ENCODE assay signal across 27 mouse cellular contexts in the genomic region with DNA sequence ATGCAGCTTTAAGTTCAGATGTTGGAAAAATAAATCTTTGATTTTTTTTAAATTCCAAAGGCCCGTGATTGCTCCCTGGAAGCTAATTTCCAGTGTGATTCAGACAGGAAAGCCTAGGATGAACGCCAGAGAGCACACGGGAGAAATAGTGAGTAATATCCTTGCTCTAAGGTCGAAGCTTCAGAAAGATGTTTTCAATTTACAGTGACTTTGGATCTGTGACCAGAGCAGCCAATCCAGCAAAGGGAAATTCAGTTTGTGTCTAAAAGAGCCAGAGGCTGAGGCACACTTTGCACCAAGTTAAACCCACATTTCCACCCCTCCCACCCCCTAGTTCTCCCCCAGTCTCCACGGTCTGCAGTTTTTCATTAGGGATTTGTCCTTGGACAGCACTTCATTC. TPM values are rescaled to one million over a fixed set of nuclear protein-coding genes. Genes with fewer than 3 reads are reported as not detected.
A peak's percentile ranks its signal among the peaks of the same experiment; 100 is the strongest.
DNase-seq lines count a peak whose midpoint lies in the region; ATAC-seq and TF ChIP-seq lines count a peak whose summit lies in the region.
"Had no signal": no experiment of that assay in that cellular context is flagged by ENCODE, and none has a peak within 500 bp of the region (broad histone marks: within the 10 kb centered on the region; RNA-seq: fewer than 3 reads in every experiment).

No protein-coding gene starts in this region.

- TF ChIP-seq CTCF in embryonic fibroblast, embryonic 13.5 days (IDR thresholded peaks at IDR 0.05; ENCODE audit: borderline replicate concordance, insufficient read depth, low read length): no peak

- no peak overlapping the region for H3K27ac ChIP-seq in intestine, embryonic 15.5 days
- H3K27ac ChIP-seq in intestine, embryonic 16.5 days (ENCODE audit: low read length): no peak overlapping the region
- no peak overlapping the region for H3K27ac ChIP-seq in embryonic facial prominence, embryonic 11.5 days (replicated peaks; ENCODE audit: low read depth, low read length)
- peak overlapping the region; percentile 94 for H3K27ac ChIP-seq in embryonic fibroblast, embryonic 13.5 days (ENCODE audit: insufficient read depth, low read length)
- peak overlapping the region; percentile 33; the same call in 1 of the 2 replicates for H3K27ac ChIP-seq in stomach, embryonic 16.5 days (ENCODE audit: low read length)
- H3K27ac ChIP-seq: hindbrain, postnatal 0 days; liver, embryonic 13.5 days; midbrain, embryonic 12.5 days; neural tube, embryonic 12.5 days had no signal

- H3K9ac ChIP-seq in intestine, embryonic 15.5 days: no peak overlapping the region
- no peak overlapping the region for H3K9ac ChIP-seq in intestine, embryonic 16.5 days (ENCODE audit: low read depth, low read length)
- H3K9ac ChIP-seq in embryonic facial prominence, embryonic 11.5 days (replicated peaks; ENCODE audit: low read length): no peak overlapping the region
- no peak overlapping the region for H3K9ac ChIP-seq in stomach, embryonic 16.5 days (ENCODE audit: low read length)
- H3K9ac ChIP-seq: liver, embryonic 13.5 days; midbrain, embryonic 12.5 days; neural tube, embryonic 12.5 days had no signal

- H3K9me3 ChIP-seq in intestine, embryonic 15.5 days: no peaks in the 10 kb centered on the region
- H3K9me3 ChIP-seq in intestine, embryonic 16.5 days (ENCODE audit: control insufficient read depth, low read length): no peaks in the 10 kb centered on the region
- H3K9me3 ChIP-seq in embryonic facial prominence, embryonic 11.5 days (replicated peaks; ENCODE audit: control insufficient read depth, low read length): no peaks in the 10 kb centered on the region
- no peaks in the 10 kb centered on the region for H3K9me3 ChIP-seq in stomach, embryonic 16.5 days (replicated peaks; ENCODE audit: control insufficient read depth, low read length)
- H3K9me3 ChIP-seq: liver, embryonic 13.5 days; midbrain, embryonic 12.5 days; neural tube, embryonic 12.5 days had no signal

- ATAC-seq in intestine, embryonic 15.5 days: 0 out of 2 replicates have a peak, but pooled peaks have one; percentile 17
- ATAC-seq in intestine, embryonic 16.5 days: no peak
- ATAC-seq in embryonic facial prominence, embryonic 11.5 days (replicated peaks; ENCODE audit: insufficient number of reproducible peaks, low FRiP score, low TSS enrichment, low read depth): no peak
- ATAC-seq in stomach, embryonic 16.5 days (ENCODE audit: insufficient read depth, low FRiP score): no peak
- ATAC-seq: forebrain, embryonic 16.5 days; hindbrain, postnatal 0 days; lung, postnatal 0 days had no signal

- no peak overlapping the region for H3K4me2 ChIP-seq in intestine, embryonic 15.5 days (replicated peaks)
- no peak overlapping the region for H3K4me2 ChIP-seq in intestine, embryonic 16.5 days (ENCODE audit: low read depth, low read length)
- H3K4me2 ChIP-seq in embryonic facial prominence, embryonic 11.5 days (ENCODE audit: low read depth, low read length): no peak overlapping the region
- no peak overlapping the region for H3K4me2 ChIP-seq in stomach, embryonic 16.5 days (ENCODE audit: low read depth, low read length)
- H3K4me2 ChIP-seq: liver, embryonic 13.5 days; midbrain, embryonic 12.5 days; neural tube, embryonic 12.5 days had no signal

- intact Hi-C loops in left cerebral cortex, postnatal 4 days (cut with DNase I): no loop called here

- H3K4me3 ChIP-seq in intestine, embryonic 15.5 days (replicated peaks): no peak overlapping the region
- no peak overlapping the region for H3K4me3 ChIP-seq in intestine, embryonic 16.5 days (ENCODE audit: low read length)
- H3K4me3 ChIP-seq in embryonic facial prominence, embryonic 11.5 days (ENCODE audit: low read depth, low read length): no peak overlapping the region
- H3K4me3 ChIP-seq in embryonic fibroblast, embryonic 13.5 days (ENCODE audit: insufficient read depth, low read length): no peak overlapping the region
- H3K4me3 ChIP-seq in stomach, embryonic 16.5 days (replicated peaks; ENCODE audit: low read length): no peak overlapping the region
- H3K4me3 ChIP-seq: liver, embryonic 13.5 days; megakaryocyte, embryonic 14.5 days; midbrain, embryonic 12.5 days; myocyte; neural tube, embryonic 12.5 days had no signal

- no peaks in the 10 kb centered on the region for H3K36me3 ChIP-seq in intestine, embryonic 15.5 days
- H3K36me3 ChIP-seq in intestine, embryonic 16.5 days (ENCODE audit: control insufficient read depth, insufficient read depth, low read length): no peaks in the 10 kb centered on the region
- no peaks in the 10 kb centered on the region for H3K36me3 ChIP-seq in embryonic facial prominence, embryonic 11.5 days (replicated peaks; ENCODE audit: control insufficient read depth, insufficient read depth, low read depth, low read length)
- no peaks in the 10 kb centered on the region for H3K36me3 ChIP-seq in stomach, embryonic 16.5 days (ENCODE audit: control insufficient read depth, insufficient read depth, low read length)
- H3K36me3 ChIP-seq: liver, embryonic 13.5 days; midbrain, embryonic 12.5 days; neural tube, embryonic 12.5 days had no signal

- 53% methylated on average over 5 of the region's 5 CpGs for WGBS in intestine, embryonic 15.5 days
- WGBS in intestine, embryonic 16.5 days: 74% methylated on average over 5 of the region's 5 CpGs
- WGBS in embryonic facial prominence, embryonic 11.5 days: 58% methylated on average over 5 of the region's 5 CpGs
- 52% methylated on average over 5 of the region's 5 CpGs for WGBS in stomach, embryonic 16.5 days

- no peaks in the 10 kb centered on the region for H3K4me1 ChIP-seq in intestine, embryonic 15.5 days (replicated peaks)
- H3K4me1 ChIP-seq in intestine, embryonic 16.5 days (ENCODE audit: control insufficient read depth, insufficient read depth, low read length): no peaks in the 10 kb centered on the region
- no peaks in the 10 kb centered on the region for H3K4me1 ChIP-seq in embryonic facial prominence, embryonic 11.5 days (ENCODE audit: control insufficient read depth, insufficient read depth, low read length)
- peaks cover 2% of the 10 kb centered on the region; the same call in 1 of the 2 replicates for H3K4me1 ChIP-seq in embryonic fibroblast, embryonic 13.5 days (ENCODE audit: control insufficient read depth, insufficient read depth, low read length)
- no peaks in the 10 kb centered on the region for H3K4me1 ChIP-seq in stomach, embryonic 16.5 days (ENCODE audit: control insufficient read depth, insufficient read depth, low read length)
- H3K4me1 ChIP-seq: liver, embryonic 13.5 days; megakaryocyte, embryonic 14.5 days; midbrain, embryonic 12.5 days; neural tube, embryonic 12.5 days had no signal

- DNase-seq in embryonic facial prominence, embryonic 11.5 days (ENCODE audit: low spot score): peak; percentile 54
- DNase-seq in heart, adult 9 months (ENCODE audit: low spot score in 2 of 2): no peak
- no peak for DNase-seq in left cerebral cortex, postnatal 4 days
- DNase-seq in liver: no peak
- DNase-seq: adrenal gland, postnatal 14 days; B cell, adult 2 months; cerebellum, adult 18-20 months; cerebellum, postnatal 14 days; heart, postnatal 14 days; kidney, adult 9 months; kidney, postnatal 14 days; layer of hippocampus, postnatal 36 days; liver, embryonic 13.5 days; lung, adult 18-20 months; lung, postnatal 4 days; right cerebral cortex, postnatal 4 days had no signal

- TF ChIP-seq POLR2A in embryonic fibroblast, embryonic 13.5 days (IDR thresholded peaks at IDR 0.05; ENCODE audit: low read depth, low read length): no peak

- H3K27me3 ChIP-seq in intestine, embryonic 15.5 days (replicated peaks): no peaks in the 10 kb centered on the region
- no peaks in the 10 kb centered on the region; the same call in 1 of the 2 replicates for H3K27me3 ChIP-seq in intestine, embryonic 16.5 days (replicated peaks; ENCODE audit: control insufficient read depth, insufficient read depth, low read length)
- H3K27me3 ChIP-seq in embryonic facial prominence, embryonic 11.5 days (ENCODE audit: control insufficient read depth, insufficient read depth, low read length): no peaks in the 10 kb centered on the region
- H3K27me3 ChIP-seq in stomach, embryonic 16.5 days (ENCODE audit: control insufficient read depth, insufficient read depth, low read length): no peaks in the 10 kb centered on the region; the same call in 1 of the 2 replicates
- H3K27me3 ChIP-seq: liver, embryonic 13.5 days; midbrain, embryonic 12.5 days; neural tube, embryonic 12.5 days had no signal

RNA-seq across cellular contexts. Expression of gene Egfl6, which starts 20.6 kb away (rescaled TPM):
- polyA plus RNA-seq in intestine, embryonic 15.5 days (2015; fragmentation: Nextera tagmentation; extraction: Ambion mirVana): 5.2 and 5.3 TPM in 2 replicates
- 2.5 and 3.2 TPM in 2 replicates for polyA plus RNA-seq in intestine, embryonic 16.5 days (2015; fragmentation: Nextera tagmentation; extraction: Ambion mirVana)
- 8.3 and 9.5 TPM in 2 replicates for polyA plus RNA-seq in embryonic facial prominence, embryonic 11.5 days (2014; fragmentation: Nextera tagmentation; extraction: Ambion mirVana)
- 6.0 and 58.7 TPM in 2 replicates for polyA plus RNA-seq in embryonic fibroblast, embryonic 13.5 days (2011; ENCODE audit: insufficient read length, low read depth, missing spikeins)
- 20.7 and 21.5 TPM in 2 replicates for polyA plus RNA-seq in stomach, embryonic 16.5 days (2015; fragmentation: Nextera tagmentation; extraction: Ambion mirVana)
- 1 to 10 TPM; 2.3 to 3.2 TPM for total RNA-seq in left cerebral cortex, postnatal 4 days (2021)
- polyA plus RNA-seq: myocyte had no signal

RNA-seq across cellular contexts. Expression of gene Tceanc, which starts 46.5 kb away (rescaled TPM):
- polyA plus RNA-seq in intestine, embryonic 15.5 days (2015; fragmentation: Nextera tagmentation; extraction: Ambion mirVana): 5.5 and 5.9 TPM in 2 replicates
- polyA plus RNA-seq in intestine, embryonic 16.5 days (2015; fragmentation: Nextera tagmentation; extraction: Ambion mirVana): 4.8 and 4.9 TPM in 2 replicates
- 10.7 and 12.3 TPM in 2 replicates for polyA plus RNA-seq in embryonic facial prominence, embryonic 11.5 days (2014; fragmentation: Nextera tagmentation; extraction: Ambion mirVana)
- 2.4 and 5.9 TPM in 2 replicates for polyA plus RNA-seq in embryonic fibroblast, embryonic 13.5 days (2011; ENCODE audit: insufficient read length, low read depth, missing spikeins)
- polyA plus RNA-seq in stomach, embryonic 16.5 days (2015; fragmentation: Nextera tagmentation; extraction: Ambion mirVana): 5.2 and 5.4 TPM in 2 replicates
- total RNA-seq in left cerebral cortex, postnatal 4 days (2021): 1 to 10 TPM; 2.7 to 3.9 TPM

Comparison
In these comparisons a context has a peak if more than half of its experiments do, and no peak if none do; other contexts are left out.
1. H3K27ac ChIP-seq: peak in embryonic fibroblast, embryonic 13.5 days (single experiment) and stomach, embryonic 16.5 days (single experiment); none in intestine, embryonic 15.5 days (single experiment), intestine, embryonic 16.5 days (single experiment) and embryonic facial prominence, embryonic 11.5 days (single experiment).